Mouse (Mus musculus) neural tube, embryonic 11.5 days (tissue): Measurements from ENCODE around the gene Vmn2r35. TPM values are rescaled to one million over a fixed set of nuclear protein-coding genes. Genes with fewer than 3 reads are reported as not detected.
"Not testable (repeated sequence)": the region's sequence is repeated elsewhere in the genome, so short reads cannot be mapped to it uniquely, and the experiment has no call there.

ENCODE experiments used
- ATAC-seq: fragments of 200-750 bp; cut with Nextera tagmentation; 2 replicates; pipeline ENCODE4 v1.8.0; 2017; ENCODE audit warnings: moderate number of reproducible peaks, mild to moderate bottlenecking, moderate TSS enrichment, moderate library complexity; ENCODE audit not compliant: insufficient read depth, low FRiP score, low TSS enrichment
- DNase-seq: peaks from one replicate; pipeline ENCODE4 v3.0.0-alpha.2; 2015; ENCODE audit warnings: low spot score
- H3K27ac ChIP-seq: fragments of 300-500 bp; sonication (generic); 2 replicates; pipeline ENCODE4 v1.5.1; 2014; ENCODE audit warnings: low read depth, mild to moderate bottlenecking, low read length
- H3K27me3 ChIP-seq: fragments of 300-500 bp; sonication (generic); 2 replicates; pipeline ENCODE4 v1.6.1; 2014; ENCODE audit warnings: mild to moderate bottlenecking, low read length, mixed read lengths; ENCODE audit not compliant: control insufficient read depth, insufficient read depth
- H3K36me3 ChIP-seq: fragments of 300-500 bp; sonication (generic); 2 replicates; pipeline ENCODE4 v1.6.1; 2014; ENCODE audit warnings: mild to moderate bottlenecking, low read length, moderate library complexity, mixed read lengths; ENCODE audit not compliant: control insufficient read depth, insufficient read depth
- H3K4me1 ChIP-seq: fragments of 300-500 bp; sonication (generic); 2 replicates; pipeline ENCODE4 v1.6.1; 2014; ENCODE audit warnings: low read length, mixed read lengths; ENCODE audit not compliant: control insufficient read depth, insufficient read depth
- H3K4me2 ChIP-seq: fragments of 300-500 bp; sonication (generic); 2 replicates; pipeline ENCODE4 v1.6.1; 2014; ENCODE audit warnings: low read depth, mild to moderate bottlenecking, moderate library complexity
- H3K4me3 ChIP-seq: fragments of 300-500 bp; sonication (generic); 2 replicates; pipeline ENCODE4 v1.5.1; 2014; ENCODE audit warnings: low read depth, low read length
- H3K9ac ChIP-seq: fragments of 300-500 bp; sonication (generic); 2 replicates; pipeline ENCODE4 v1.6.1; 2014; ENCODE audit warnings: mild to moderate bottlenecking, low read length
- H3K9me3 ChIP-seq: fragments of 300-500 bp; sonication (generic); 2 replicates; pipeline ENCODE4 v1.6.1; 2016; ENCODE audit warnings: low read length; ENCODE audit not compliant: control insufficient read depth
- WGBS: fragments of 180-500 bp; shearing (Covaris S2); extraction: QIAGEN DNeasy Blood & Tissue Kit; methylation state at CpG from one replicate; pipeline ENCODE4 v1.1.7; 2014; 5-methylcytosine and 5-hydroxymethylcytosine counted together
- polyA plus RNA-seq: library from polyadenylated mRNA; unstranded; fragments of >200 nt; fragmentation: Nextera tagmentation; extraction: Ambion mirVana; gene quantifications from 2 replicates; pipeline ENCODE4 v1.2.1, GENCODE M21; 2014

Gene Vmn2r35
- polyA plus RNA-seq: not detected in 2 replicates

GRCm38 (mm10) chr7:7819767-7820166 lies at the start of gene Vmn2r35:
Vmn2r35 (minus strand) TSS chr7:7819867.
- not testable (repeated sequence) for H3K4me1 ChIP-seq, H3K27ac ChIP-seq, H3K4me3 ChIP-seq, ATAC-seq, DNase-seq, H3K9ac ChIP-seq, H3K36me3 ChIP-seq, H3K27me3 ChIP-seq, H3K9me3 ChIP-seq, H3K4me2 ChIP-seq
- WGBS: no CpG with 5 or more reads among the region's 1 CpGs

- not testable (repeated sequence) for H3K4me3 ChIP-seq, ATAC-seq, H3K36me3 ChIP-seq, H3K9me3 ChIP-seq, H3K4me2 ChIP-seq, H3K9ac ChIP-seq, DNase-seq, H3K4me1 ChIP-seq, H3K27ac ChIP-seq, H3K27me3 ChIP-seq
- WGBS: no CpG with 5 or more reads among the region's 25 CpGs
Observed at GRCm38 (mm10) chr7:7794196-7794595, 25.5 kb downstream of the Vmn2r35 start.

Other genes with a start within 250 kb of the Vmn2r35 start
- not detected in 2 replicates for gene Vmn2r34, start 130.4 kb downstream of the Vmn2r35 start, polyA plus RNA-seq
- not detected in 2 replicates for gene Vmn2r36, start 82.6 kb upstream of the Vmn2r35 start, polyA plus RNA-seq